Comparison of ENCODE assay signal across 8 mouse cellular contexts in the genomic region with DNA sequence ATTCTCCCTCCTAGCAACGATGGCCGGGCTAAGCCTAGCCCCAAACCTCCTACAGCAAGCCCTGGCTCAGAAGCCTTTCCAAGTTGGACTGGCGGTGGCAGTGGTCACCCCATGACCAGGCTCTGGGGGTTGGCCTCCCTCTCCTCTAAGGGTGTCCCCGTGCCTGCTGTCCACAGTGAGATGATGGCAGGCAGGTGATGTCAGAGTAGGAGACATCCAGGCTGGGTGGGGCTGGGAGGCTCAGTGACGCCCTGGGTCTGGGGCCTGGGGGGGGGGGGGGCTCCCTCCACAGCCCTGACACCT. TPM values are rescaled to one million over a fixed set of nuclear protein-coding genes. Genes with fewer than 3 reads are reported as not detected.
DNase-seq lines count a peak whose midpoint lies in the region; ATAC-seq and TF ChIP-seq lines count a peak whose summit lies in the region.

No protein-coding gene starts in this region.

- WGBS in heart, embryonic 12.5 days = 19% methylated on average over 5 of the region's 5 CpGs
- 9% methylated on average over 5 of the region's 5 CpGs for WGBS in hindbrain, embryonic 11.5 days

- peaks cover 55% of the 10 kb centered on the region for H3K27me3 ChIP-seq in heart, embryonic 12.5 days (replicated peaks)
- H3K27me3 ChIP-seq in MEL (ENCODE audit: control insufficient read depth in 1 of 2, insufficient read depth in 2 of 2, low read length in 2 of 2) = peaks cover 0 to 2% of the 10 kb centered on the region in 2 experiments; a peak in 1 of 4 replicates
- peaks cover 19% of the 10 kb centered on the region for H3K27me3 ChIP-seq in hindbrain, embryonic 11.5 days (ENCODE audit: control insufficient read depth, insufficient read depth, low read length)

- peaks cover 27% of the 10 kb centered on the region for H3K4me1 ChIP-seq in heart, embryonic 12.5 days (replicated peaks)
- H3K4me1 ChIP-seq in MEL (ENCODE audit: control insufficient read depth in 1 of 2, insufficient read depth in 2 of 2, low read length in 2 of 2) = peaks cover 0 to 14% of the 10 kb centered on the region in 2 experiments; a peak in 3 of 4 replicates
- H3K4me1 ChIP-seq in hindbrain, embryonic 11.5 days (replicated peaks; ENCODE audit: control insufficient read depth, insufficient read depth, low read length) = 0 out of 2 replicates have a peak, but pooled peaks cover 3% of the 10 kb centered on the region

- peak overlapping the region; percentile 86 for H3K9ac ChIP-seq in heart, embryonic 12.5 days
- peak overlapping the region; percentile 51 for H3K9ac ChIP-seq in MEL (ENCODE audit: control insufficient read depth, low read depth, low read length, poor library complexity, severe bottlenecking)
- H3K9ac ChIP-seq in hindbrain, embryonic 11.5 days (ENCODE audit: low read depth, low read length) = peak overlapping the region; percentile 75

- H3K79me2 ChIP-seq in MEL (ENCODE audit: control insufficient read depth, insufficient read depth, low read length, poor library complexity) = no peaks in the 10 kb centered on the region; the same call in 1 of the 2 replicates

- H3K9me3 ChIP-seq in heart, embryonic 12.5 days (replicated peaks) = no peaks in the 10 kb centered on the region
- H3K9me3 ChIP-seq in MEL (replicated peaks; ENCODE audit: insufficient read depth, low read length) = no peaks in the 10 kb centered on the region
- no peaks in the 10 kb centered on the region for H3K9me3 ChIP-seq in hindbrain, embryonic 11.5 days (ENCODE audit: control insufficient read depth, low read length)

- no peak for DNase-seq in heart, adult 9 months (ENCODE audit: low spot score in 2 of 2)
- no peak for DNase-seq in MEL (ENCODE audit: low read depth, low spot score)
- no peak for DNase-seq in hindbrain, embryonic 11.5 days (ENCODE audit: low spot score)
- no peak for DNase-seq in embryo, embryonic 9.5 days (ENCODE audit: extremely low spot score)
- DNase-seq in spleen, postnatal 14 days (ENCODE audit: low spot score in 2 of 2) = no peak
- DNase-seq in adrenal gland, postnatal 36 days = no peak

- TF ChIP-seq POLR2A in MEL (IDR thresholded peaks at IDR 0.05; ENCODE audit: control insufficient read depth in 1 of 2, insufficient read depth in 1 of 2, low read depth in 1 of 2, low read length in 2 of 2, poor library complexity in 1 of 2) = no peak

- no peak overlapping the region for H3K27ac ChIP-seq in heart, embryonic 12.5 days (ENCODE audit: poor library complexity, severe bottlenecking)
- no peak overlapping the region for H3K27ac ChIP-seq in MEL (ENCODE audit: control insufficient read depth, low read depth, low read length)
- no peak overlapping the region for H3K27ac ChIP-seq in hindbrain, embryonic 11.5 days (ENCODE audit: low read depth, low read length)

- no peaks in the 10 kb centered on the region for H3K36me3 ChIP-seq in heart, embryonic 12.5 days
- H3K36me3 ChIP-seq in MEL (ENCODE audit: control insufficient read depth in 1 of 2, insufficient read depth in 2 of 2, low read length in 2 of 2) = 0 out of 4 replicates have a peak, but pooled peaks cover 0 to 2% of the 10 kb centered on the region in 2 experiments
- no peaks in the 10 kb centered on the region for H3K36me3 ChIP-seq in hindbrain, embryonic 11.5 days (ENCODE audit: control insufficient read depth, insufficient read depth, low read length)

- ATAC-seq in heart, embryonic 12.5 days (ENCODE audit: insufficient number of reproducible peaks, low FRiP score) = no peak
- peak; percentile 13 for ATAC-seq in hindbrain, embryonic 11.5 days (ENCODE audit: low FRiP score)
- ATAC-seq in megakaryocyte-erythroid progenitor cell, adult 5-6 weeks (replicated peaks; ENCODE audit: low FRiP score, low TSS enrichment, poor library complexity, severe bottlenecking) = 0 out of 2 replicates have a peak, but pooled peaks have one; percentile 0

- peak overlapping the region; percentile 100 for H3K4me2 ChIP-seq in heart, embryonic 12.5 days
- H3K4me2 ChIP-seq in hindbrain, embryonic 11.5 days (replicated peaks; ENCODE audit: low read depth, low read length) = peak overlapping the region; percentile 99

- TF ChIP-seq RAD21 in MEL (IDR thresholded peaks at IDR 0.05; ENCODE audit: low read depth, low read length) = no peak

- peak overlapping the region; percentile 83 for H3K4me3 ChIP-seq in heart, embryonic 12.5 days
- peak overlapping the region; percentile 54 to 70 for H3K4me3 ChIP-seq in MEL (ENCODE audit: control insufficient read depth in 1 of 2, insufficient read depth in 1 of 2, low read depth in 2 of 2, low read length in 2 of 2)
- peak overlapping the region; percentile 80 for H3K4me3 ChIP-seq in hindbrain, embryonic 11.5 days (ENCODE audit: low read depth, low read length)

- no peak for TF ChIP-seq EP300 in MEL (IDR thresholded peaks at IDR 0.05; ENCODE audit: low read depth in 1 of 2, low read length in 2 of 2)

- no peak for TF ChIP-seq CTCF in MEL (IDR thresholded peaks at IDR 0.05 in 2 of 3, conservative IDR thresholded peaks at IDR 0.05 in 1 of 3; ENCODE audit: control insufficient read depth in 1 of 3, insufficient read depth in 1 of 3, low read depth in 2 of 3, low read length in 3 of 3, poor library complexity in 1 of 3, severe bottlenecking in 1 of 3)

TF ChIP-seq in MEL, 35 proteins besides CTCF, POLR2A, EP300 and RAD21:
- TF ChIP-seq SIN3A (IDR thresholded peaks at IDR 0.05; ENCODE audit: low read length) (no peak), JUND (IDR thresholded peaks at IDR 0.05; ENCODE audit: low read depth, low read length) (no peak), CHD1 (IDR thresholded peaks at IDR 0.05; ENCODE audit: low read depth, low read length) (no peak), MAFK (IDR thresholded peaks at IDR 0.05; ENCODE audit: borderline replicate concordance, low read depth, low read length) (no peak), RCOR1 (IDR thresholded peaks at IDR 0.05; ENCODE audit: low read depth, low read length) (no peak), NELFE (IDR thresholded peaks at IDR 0.05; ENCODE audit: low read depth, low read length) (no peak), POLR2AphosphoS5 (IDR thresholded peaks at IDR 0.05; ENCODE audit: borderline replicate concordance, low read depth, low read length) (no peak), ELF1 (IDR thresholded peaks at IDR 0.05; ENCODE audit: low read depth, low read length) (no peak), E2F4 (IDR thresholded peaks at IDR 0.05; ENCODE audit: borderline replicate concordance, low read depth, low read length) (no peak), NRF1 (IDR thresholded peaks at IDR 0.05; ENCODE audit: insufficient read depth, low read depth, low read length, poor library complexity, severe bottlenecking) (no peak), UBTF (IDR thresholded peaks at IDR 0.05; ENCODE audit: borderline replicate concordance, insufficient read depth, low read depth, low read length) (no peak), GATA1 (IDR thresholded peaks at IDR 0.05; ENCODE audit: low read depth, low read length) (no peak), USF2 (IDR thresholded peaks at IDR 0.05; ENCODE audit: borderline replicate concordance in 1 of 2, insufficient read depth in 1 of 2, low read depth in 1 of 2, low read length in 2 of 2) (no peak), USF1 (IDR thresholded peaks at IDR 0.05; ENCODE audit: low read depth, low read length) (no peak), CHD2 (IDR thresholded peaks at IDR 0.05; ENCODE audit: low read length) (no peak)

RNA-seq across cellular contexts. Expression of a gene that starts 2.7 kb away (rescaled TPM):
- polyA plus RNA-seq in heart, embryonic 12.5 days (2016; fragmentation: Nextera tagmentation; extraction: Ambion mirVana) = 7.0 and 7.3 TPM in 2 replicates
- 40.0 and 49.7 TPM in 2 replicates for total RNA-seq in MEL (2012; rRNA removed)
- 10 to 100 TPM in 1 of 2 experiments, not detected in 1; 64.0 TPM for polyA plus RNA-seq in MEL (2012; ENCODE audit: insufficient read depth in 1 of 2, insufficient read length in 2 of 2, low read depth in 1 of 2, low replicate concordance in 2 of 2, missing spikeins in 1 of 2)
- 8.5 and 8.7 TPM in 2 replicates for polyA plus RNA-seq in hindbrain, embryonic 11.5 days (2014; fragmentation: Nextera tagmentation; extraction: Ambion mirVana)
- total RNA-seq in megakaryocyte-erythroid progenitor cell, adult 5-6 weeks (2014; fragmentation: Nextera tagmentation) = 0.07 and 2.0 TPM in 2 replicates
- total RNA-seq in megakaryocyte-erythroid progenitor cell, adult 5-6 weeks (2017) = 0.11 and 20.5 TPM in 2 replicates
- 10 to 100 TPM; 41.5 to 48.8 TPM for total RNA-seq in adrenal gland, postnatal 36 days (2021)

RNA-seq across cellular contexts. Expression of a gene that starts 37.5 kb away (rescaled TPM):
- polyA plus RNA-seq in heart, embryonic 12.5 days (2016; fragmentation: Nextera tagmentation; extraction: Ambion mirVana) = 3.0 and 4.2 TPM in 2 replicates
- total RNA-seq in MEL (2012; rRNA removed) = 9.7 and 9.8 TPM in 2 replicates
- 10 to 100 TPM in 1 of 2 experiments, not detected in 1; 16.4 TPM for polyA plus RNA-seq in MEL (2012; ENCODE audit: insufficient read depth in 1 of 2, insufficient read length in 2 of 2, low read depth in 1 of 2, low replicate concordance in 2 of 2, missing spikeins in 1 of 2)
- 4.7 and 6.2 TPM in 2 replicates for polyA plus RNA-seq in hindbrain, embryonic 11.5 days (2014; fragmentation: Nextera tagmentation; extraction: Ambion mirVana)
- 1.2 TPM in 1 of 2 replicates, not detected in the other for total RNA-seq in megakaryocyte-erythroid progenitor cell, adult 5-6 weeks (2014; fragmentation: Nextera tagmentation)
- 0.14 and 0.46 TPM in 2 replicates for total RNA-seq in megakaryocyte-erythroid progenitor cell, adult 5-6 weeks (2017)
- 10 to 100 TPM in 1 of 2 experiments, 1 to 10 TPM in 1; 7.5 to 11.9 TPM for total RNA-seq in adrenal gland, postnatal 36 days (2021)

RNA-seq across cellular contexts. Expression of a gene that starts 44.4 kb away (rescaled TPM):
- polyA plus RNA-seq in heart, embryonic 12.5 days (2016; fragmentation: Nextera tagmentation; extraction: Ambion mirVana) = 4.7 and 6.4 TPM in 2 replicates
- total RNA-seq in MEL (2012; rRNA removed) = 4.5 and 7.6 TPM in 2 replicates
- polyA plus RNA-seq in MEL (2012; ENCODE audit: insufficient read depth in 1 of 2, insufficient read length in 2 of 2, low read depth in 1 of 2, low replicate concordance in 2 of 2, missing spikeins in 1 of 2) = 10 to 100 TPM in 1 of 2 experiments, not detected in 1; 11.4 TPM
- 4.3 and 7.0 TPM in 2 replicates for polyA plus RNA-seq in hindbrain, embryonic 11.5 days (2014; fragmentation: Nextera tagmentation; extraction: Ambion mirVana)
- total RNA-seq in megakaryocyte-erythroid progenitor cell, adult 5-6 weeks (2014; fragmentation: Nextera tagmentation) = 0.33 and 0.67 TPM in 2 replicates
- total RNA-seq in megakaryocyte-erythroid progenitor cell, adult 5-6 weeks (2017) = 0.11 and 6.8 TPM in 2 replicates
- total RNA-seq in adrenal gland, postnatal 36 days (2021) = 1 to 10 TPM; 5.0 to 9.0 TPM

RNA-seq across cellular contexts. Expression of a gene that starts 48.3 kb away (rescaled TPM):
- 180 and 184 TPM in 2 replicates for polyA plus RNA-seq in heart, embryonic 12.5 days (2016; fragmentation: Nextera tagmentation; extraction: Ambion mirVana)
- 289 and 322 TPM in 2 replicates for total RNA-seq in MEL (2012; rRNA removed)
- polyA plus RNA-seq in MEL (2012; ENCODE audit: insufficient read depth in 1 of 2, insufficient read length in 2 of 2, low read depth in 1 of 2, low replicate concordance in 2 of 2, missing spikeins in 1 of 2) = 100 to 1,000 TPM; 764 to 827 TPM
- polyA plus RNA-seq in hindbrain, embryonic 11.5 days (2014; fragmentation: Nextera tagmentation; extraction: Ambion mirVana) = 50.8 and 76.5 TPM in 2 replicates
- 101 and 119 TPM in 2 replicates for total RNA-seq in megakaryocyte-erythroid progenitor cell, adult 5-6 weeks (2014; fragmentation: Nextera tagmentation)
- 42.9 and 71.8 TPM in 2 replicates for total RNA-seq in megakaryocyte-erythroid progenitor cell, adult 5-6 weeks (2017)
- total RNA-seq in adrenal gland, postnatal 36 days (2021) = 100 to 1,000 TPM; 256 to 378 TPM
